Mouse (Mus musculus): ENCODE measurements around the gene Zp3. TPM values are rescaled to one million over a fixed set of nuclear protein-coding genes. Genes with fewer than 3 reads are reported as not detected.
A peak's percentile ranks its signal among the peaks of the same experiment; 100 is the strongest.

Gene Zp3
- 0.19 TPM in 1 of 2 replicates, not detected in the other for polyA plus RNA-seq (2015; fragmentation: Nextera tagmentation; extraction: Ambion mirVana)

GRCm38 (mm10) chr5:135979904-135980303 is at the start of gene Zp3:
Gene Zp3 (plus strand): TSS chr5:135980099.
- Histone ChIP-seq H3K4me2 (ENCODE audit: low read length) (no peak within 1 kb of the TSS), H3K9me3 (ENCODE audit: control insufficient read depth, low read length) (no peaks in the 10 kb centered on the region), H3K9ac (replicated peaks; ENCODE audit: low read depth, low read length) (no peak within 1 kb of the TSS), H3K27ac (ENCODE audit: low read length) (no peak within 1 kb of the TSS), H3K4me1 (replicated peaks; ENCODE audit: control insufficient read depth, insufficient read depth, low read length) (no peaks in the 10 kb centered on the region), H3K4me3 (replicated peaks; ENCODE audit: low read length) (no peak within 1 kb of the TSS), H3K27me3 (replicated peaks; ENCODE audit: control insufficient read depth, insufficient read depth, low read length) (no peaks in the 10 kb centered on the region), H3K36me3 (ENCODE audit: control insufficient read depth, insufficient read depth) (no peaks in the 10 kb centered on the region)
- no peak for ATAC-seq
- 74% methylated on average over 8 of the region's 8 CpGs for WGBS

- peaks cover 6% of the 10 kb centered on the region for H3K36me3 ChIP-seq (ENCODE audit: control insufficient read depth, insufficient read depth)
- WGBS: 88% methylated on average over 9 of the region's 9 CpGs
- peak overlapping the region; percentile 47 for H3K4me2 ChIP-seq (ENCODE audit: low read length)
- peak overlapping the region; percentile 12 for H3K4me3 ChIP-seq (replicated peaks; ENCODE audit: low read length)
- H3K27ac ChIP-seq (ENCODE audit: low read length): no peak overlapping the region
- no peak for ATAC-seq
- H3K9ac ChIP-seq (replicated peaks; ENCODE audit: low read depth, low read length): no peak overlapping the region
- peaks cover 50% of the 10 kb centered on the region for H3K4me1 ChIP-seq (replicated peaks; ENCODE audit: control insufficient read depth, insufficient read depth, low read length)
- H3K9me3 ChIP-seq (ENCODE audit: control insufficient read depth, low read length): no peaks in the 10 kb centered on the region
- no peaks in the 10 kb centered on the region for H3K27me3 ChIP-seq (replicated peaks; ENCODE audit: control insufficient read depth, insufficient read depth, low read length)
Observed at GRCm38 (mm10) chr5:135931526-135931925, 48.4 kb upstream of the Zp3 start.

GRCm38 (mm10) chr5:135932359-135932758 is 47.5 kb upstream of the Zp3 start:
- peaks cover 6% of the 10 kb centered on the region for H3K36me3 ChIP-seq (ENCODE audit: control insufficient read depth, insufficient read depth)
- H3K9ac ChIP-seq (replicated peaks; ENCODE audit: low read depth, low read length): no peak overlapping the region
- no peak overlapping the region for H3K27ac ChIP-seq (ENCODE audit: low read length)
- WGBS: 69% methylated on average over 2 of the region's 2 CpGs
- H3K27me3 ChIP-seq (replicated peaks; ENCODE audit: control insufficient read depth, insufficient read depth, low read length): no peaks in the 10 kb centered on the region
- no peaks in the 10 kb centered on the region for H3K9me3 ChIP-seq (ENCODE audit: control insufficient read depth, low read length)
- peak overlapping the region; percentile 47 for H3K4me2 ChIP-seq (ENCODE audit: low read length)
- no peak for ATAC-seq
- H3K4me1 ChIP-seq (replicated peaks; ENCODE audit: control insufficient read depth, insufficient read depth, low read length): peaks cover 42% of the 10 kb centered on the region
- peak overlapping the region; percentile 26 for H3K4me3 ChIP-seq (replicated peaks; ENCODE audit: low read length)

- no peaks in the 10 kb centered on the region for H3K27me3 ChIP-seq (replicated peaks; ENCODE audit: control insufficient read depth, insufficient read depth, low read length)
- peaks cover 6% of the 10 kb centered on the region for H3K36me3 ChIP-seq (ENCODE audit: control insufficient read depth, insufficient read depth)
- WGBS: 4% methylated on average over 11 of the region's 12 CpGs
- peak overlapping the region; percentile 98 for H3K27ac ChIP-seq (ENCODE audit: low read length)
- no peaks in the 10 kb centered on the region for H3K9me3 ChIP-seq (ENCODE audit: control insufficient read depth, low read length)
- H3K9ac ChIP-seq (replicated peaks; ENCODE audit: low read depth, low read length): peak overlapping the region; percentile 93
- H3K4me3 ChIP-seq (replicated peaks; ENCODE audit: low read length): peak overlapping the region; percentile 88
- ATAC-seq: no peak
- H3K4me1 ChIP-seq (replicated peaks; ENCODE audit: control insufficient read depth, insufficient read depth, low read length): peaks cover 39% of the 10 kb centered on the region
- peak overlapping the region; percentile 47 for H3K4me2 ChIP-seq (ENCODE audit: low read length)
Observed at GRCm38 (mm10) chr5:135933222-135933899, 46.5 kb upstream of the Zp3 start.

GRCm38 (mm10) chr5:135933900-135934441 is 45.9 kb upstream of the Zp3 start:
- WGBS: under 1% methylated on average over 32 of the region's 35 CpGs
- ATAC-seq: peak; percentile 54
- peak overlapping the region; percentile 98 for H3K27ac ChIP-seq (ENCODE audit: low read length)
- H3K36me3 ChIP-seq (ENCODE audit: control insufficient read depth, insufficient read depth): peaks cover 6% of the 10 kb centered on the region
- H3K9me3 ChIP-seq (ENCODE audit: control insufficient read depth, low read length): no peaks in the 10 kb centered on the region
- H3K27me3 ChIP-seq (replicated peaks; ENCODE audit: control insufficient read depth, insufficient read depth, low read length): no peaks in the 10 kb centered on the region
- H3K4me2 ChIP-seq (ENCODE audit: low read length): peak overlapping the region; percentile 47
- peaks cover 37% of the 10 kb centered on the region for H3K4me1 ChIP-seq (replicated peaks; ENCODE audit: control insufficient read depth, insufficient read depth, low read length)
- peak overlapping the region; percentile 88 for H3K4me3 ChIP-seq (replicated peaks; ENCODE audit: low read length)
- H3K9ac ChIP-seq (replicated peaks; ENCODE audit: low read depth, low read length): peak overlapping the region; percentile 93

GRCm38 (mm10) chr5:135934481-135935175 is 45.3 kb upstream of the Zp3 start, which contains the start of gene Ywhag:
Gene Ywhag (minus strand): TSS chr5:135934616.
- Histone ChIP-seq H3K36me3 (ENCODE audit: control insufficient read depth, insufficient read depth) (peaks cover 6% of the 10 kb centered on the region), H3K9ac (replicated peaks; ENCODE audit: low read depth, low read length) (peak within 1 kb of the TSS; percentile 93), H3K4me3 (replicated peaks; ENCODE audit: low read length) (peak within 1 kb of the TSS; percentile 88), H3K27ac (ENCODE audit: low read length) (peak within 1 kb of the TSS; percentile 98), H3K4me1 (replicated peaks; ENCODE audit: control insufficient read depth, insufficient read depth, low read length) (peaks cover 34% of the 10 kb centered on the region), H3K9me3 (ENCODE audit: control insufficient read depth, low read length) (no peaks in the 10 kb centered on the region), H3K27me3 (replicated peaks; ENCODE audit: control insufficient read depth, insufficient read depth, low read length) (no peaks in the 10 kb centered on the region), H3K4me2 (ENCODE audit: low read length) (peak within 1 kb of the TSS; percentile 51)
- ATAC-seq: peak; percentile 96
- under 1% methylated on average over 48 of the region's 48 CpGs for WGBS

GRCm38 (mm10) chr5:135935176-135935523 is 44.7 kb upstream of the Zp3 start:
- H3K4me1 ChIP-seq (replicated peaks; ENCODE audit: control insufficient read depth, insufficient read depth, low read length): peaks cover 29% of the 10 kb centered on the region
- peak overlapping the region; percentile 51 for H3K4me2 ChIP-seq (ENCODE audit: low read length)
- peak overlapping the region; percentile 98 for H3K27ac ChIP-seq (ENCODE audit: low read length)
- no peaks in the 10 kb centered on the region for H3K27me3 ChIP-seq (replicated peaks; ENCODE audit: control insufficient read depth, insufficient read depth, low read length)
- peak overlapping the region; percentile 88 for H3K4me3 ChIP-seq (replicated peaks; ENCODE audit: low read length)
- peak overlapping the region; percentile 93 for H3K9ac ChIP-seq (replicated peaks; ENCODE audit: low read depth, low read length)
- H3K9me3 ChIP-seq (ENCODE audit: control insufficient read depth, low read length): no peaks in the 10 kb centered on the region
- peak; percentile 11 for ATAC-seq
- 51% methylated on average over 7 of the region's 7 CpGs for WGBS
- peaks cover 6% of the 10 kb centered on the region for H3K36me3 ChIP-seq (ENCODE audit: control insufficient read depth, insufficient read depth)

GRCm38 (mm10) chr5:135935641-135936190 is 44.2 kb upstream of the Zp3 start:
- no peak overlapping the region for H3K9ac ChIP-seq (replicated peaks; ENCODE audit: low read depth, low read length)
- 82% methylated on average over 6 of the region's 6 CpGs for WGBS
- ATAC-seq: no peak
- H3K9me3 ChIP-seq (ENCODE audit: control insufficient read depth, low read length): no peaks in the 10 kb centered on the region
- H3K4me2 ChIP-seq (ENCODE audit: low read length): no peak overlapping the region
- H3K4me3 ChIP-seq (replicated peaks; ENCODE audit: low read length): no peak overlapping the region
- no peaks in the 10 kb centered on the region for H3K27me3 ChIP-seq (replicated peaks; ENCODE audit: control insufficient read depth, insufficient read depth, low read length)
- H3K4me1 ChIP-seq (replicated peaks; ENCODE audit: control insufficient read depth, insufficient read depth, low read length): peaks cover 23% of the 10 kb centered on the region
- H3K27ac ChIP-seq (ENCODE audit: low read length): no peak overlapping the region; the same call in 1 of the 2 replicates
- 0 out of 2 replicates have a peak, but pooled peaks cover 3% of the 10 kb centered on the region for H3K36me3 ChIP-seq (ENCODE audit: control insufficient read depth, insufficient read depth)

GRCm38 (mm10) chr5:135940587-135940986 is 39.3 kb upstream of the Zp3 start:
- 64% methylated on average over 5 of the region's 5 CpGs for WGBS
- H3K4me2 ChIP-seq (ENCODE audit: low read length): no peak overlapping the region
- no peak for ATAC-seq
- H3K4me1 ChIP-seq (replicated peaks; ENCODE audit: control insufficient read depth, insufficient read depth, low read length): no peaks in the 10 kb centered on the region
- no peaks in the 10 kb centered on the region for H3K36me3 ChIP-seq (ENCODE audit: control insufficient read depth, insufficient read depth)
- no peak overlapping the region for H3K9ac ChIP-seq (replicated peaks; ENCODE audit: low read depth, low read length)
- H3K9me3 ChIP-seq (ENCODE audit: control insufficient read depth, low read length): no peaks in the 10 kb centered on the region
- no peaks in the 10 kb centered on the region for H3K27me3 ChIP-seq (replicated peaks; ENCODE audit: control insufficient read depth, insufficient read depth, low read length)
- no peak overlapping the region for H3K4me3 ChIP-seq (replicated peaks; ENCODE audit: low read length)
- no peak overlapping the region for H3K27ac ChIP-seq (ENCODE audit: low read length)
